Mouse (Mus musculus): Measurements from ENCODE around the gene Zfhx3.
A peak's percentile ranks its signal among the peaks of the same experiment; 100 is the strongest.

Zfhx3 gene

DNA sequence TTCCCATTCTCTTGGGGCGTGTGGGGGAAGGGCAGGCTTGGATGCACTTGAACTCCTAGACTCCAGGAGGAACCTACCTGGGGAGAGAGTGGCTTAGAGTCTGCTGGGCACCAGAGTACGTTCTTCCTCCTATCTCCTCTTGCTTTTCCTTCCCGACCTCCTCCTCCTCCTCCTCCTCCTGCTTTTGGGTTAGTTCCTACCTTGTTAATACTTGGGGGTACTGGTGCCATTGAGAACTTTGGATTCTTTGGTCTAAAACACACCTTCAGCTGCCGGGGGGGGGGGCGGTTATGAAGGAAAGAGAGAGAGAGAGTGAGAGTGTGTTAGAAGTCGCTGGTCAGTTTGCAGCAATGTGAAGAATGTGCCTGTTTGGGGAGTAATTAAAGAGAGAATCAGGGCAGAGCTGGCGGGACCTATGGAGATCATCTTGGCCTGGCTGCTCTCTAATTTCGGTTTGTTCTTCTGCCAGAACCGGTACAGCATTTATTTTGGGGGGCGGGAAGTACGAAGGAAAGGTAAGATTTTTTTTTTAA lies 773.0 kb downstream of the Zfhx3 start:
- no peak for DNase-seq (ENCODE audit: low spot score in 2 of 2)

DNA sequence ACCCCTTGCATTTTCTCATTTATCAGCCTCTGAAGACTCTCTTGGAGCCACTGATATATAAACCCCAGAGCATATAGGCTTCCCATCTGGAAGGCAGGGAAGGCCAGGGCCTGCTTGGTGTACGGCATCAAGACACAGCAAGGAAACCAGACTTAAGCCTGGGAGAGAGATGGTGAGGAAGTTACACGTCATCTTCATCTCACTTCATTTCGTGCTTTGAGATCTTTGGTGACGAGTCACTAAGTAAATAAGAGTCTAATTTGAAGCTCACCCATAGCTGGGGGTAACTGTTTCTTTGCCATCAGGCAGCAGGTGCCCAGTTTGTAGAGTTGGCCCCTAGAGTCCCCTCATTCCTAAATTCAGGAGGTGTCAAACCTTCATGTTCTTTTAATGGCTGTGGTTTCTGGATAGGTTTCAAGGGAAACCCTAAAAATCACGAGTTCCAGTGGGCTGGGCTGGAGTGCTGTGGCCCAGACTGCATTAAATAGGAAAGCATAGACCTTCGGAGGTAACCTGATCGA lies 773.9 kb downstream of the Zfhx3 start:
- no peak for DNase-seq (ENCODE audit: low spot score in 2 of 2)

DNA sequence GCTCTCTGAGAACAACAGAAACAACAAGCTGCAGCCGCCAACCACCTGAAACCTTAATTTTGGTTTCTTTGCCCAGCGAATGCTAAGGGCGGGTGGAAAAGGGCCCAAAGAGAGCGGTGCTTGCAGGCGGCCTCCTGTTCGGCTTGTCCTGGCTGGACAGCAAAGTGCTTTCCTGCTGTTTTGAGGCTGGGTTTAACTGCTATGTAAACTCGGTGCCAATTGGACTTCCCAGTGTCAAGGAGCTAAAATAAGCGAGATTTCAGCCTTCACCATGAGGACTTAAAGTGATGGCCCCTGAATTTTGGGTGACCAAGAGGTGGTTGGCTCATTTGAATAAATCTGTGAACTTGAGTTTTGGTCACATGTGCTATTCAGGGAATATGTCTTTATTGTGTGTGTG lies 775.1 kb downstream of the Zfhx3 start:
- DNase-seq (ENCODE audit: low spot score in 2 of 2), result no peak

DNA sequence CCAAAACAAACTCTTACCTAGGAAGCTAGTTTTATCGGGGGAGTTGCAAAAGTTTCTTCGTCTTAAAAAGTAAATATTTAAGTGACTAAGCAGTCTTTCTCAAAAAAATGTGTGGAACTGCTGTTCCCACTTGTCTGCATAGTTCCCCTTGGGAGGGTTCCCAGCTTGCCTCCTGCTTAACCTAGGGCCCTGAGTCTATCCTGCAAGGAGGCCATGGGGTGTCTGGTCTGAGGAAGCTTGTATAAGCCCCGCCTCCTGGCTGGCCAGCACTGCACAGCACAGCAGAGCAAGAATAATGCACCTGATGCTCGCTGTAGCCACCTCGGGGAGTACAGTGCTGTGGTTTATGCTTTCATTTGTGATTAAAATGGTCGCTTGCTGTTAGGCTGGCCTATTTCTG lies 775.6 kb downstream of the Zfhx3 start:
- DNase-seq (ENCODE audit: low spot score in 2 of 2), result no peak

DNA sequence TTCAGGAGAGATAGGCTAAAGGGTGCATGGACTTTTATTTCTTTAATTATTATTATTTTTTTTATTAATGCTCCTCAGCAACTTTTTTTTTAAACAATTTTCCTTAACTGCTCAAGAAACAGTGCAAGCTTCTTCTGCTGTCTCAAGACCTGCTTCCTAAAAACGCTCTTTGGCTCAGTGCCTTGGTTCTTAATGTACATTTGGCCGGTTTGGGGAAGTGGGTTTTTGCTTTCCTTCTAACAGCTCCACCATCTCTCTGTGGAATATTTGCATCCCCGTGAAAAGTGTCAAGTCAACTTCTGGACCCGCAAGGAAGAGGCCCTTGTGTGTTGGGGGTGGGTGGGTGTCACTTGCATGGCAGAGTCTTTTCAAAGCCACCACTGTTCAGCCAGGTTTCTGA lies 778.4 kb downstream of the Zfhx3 start:
- DNase-seq (ENCODE audit: low spot score in 2 of 2), result no peak

DNA sequence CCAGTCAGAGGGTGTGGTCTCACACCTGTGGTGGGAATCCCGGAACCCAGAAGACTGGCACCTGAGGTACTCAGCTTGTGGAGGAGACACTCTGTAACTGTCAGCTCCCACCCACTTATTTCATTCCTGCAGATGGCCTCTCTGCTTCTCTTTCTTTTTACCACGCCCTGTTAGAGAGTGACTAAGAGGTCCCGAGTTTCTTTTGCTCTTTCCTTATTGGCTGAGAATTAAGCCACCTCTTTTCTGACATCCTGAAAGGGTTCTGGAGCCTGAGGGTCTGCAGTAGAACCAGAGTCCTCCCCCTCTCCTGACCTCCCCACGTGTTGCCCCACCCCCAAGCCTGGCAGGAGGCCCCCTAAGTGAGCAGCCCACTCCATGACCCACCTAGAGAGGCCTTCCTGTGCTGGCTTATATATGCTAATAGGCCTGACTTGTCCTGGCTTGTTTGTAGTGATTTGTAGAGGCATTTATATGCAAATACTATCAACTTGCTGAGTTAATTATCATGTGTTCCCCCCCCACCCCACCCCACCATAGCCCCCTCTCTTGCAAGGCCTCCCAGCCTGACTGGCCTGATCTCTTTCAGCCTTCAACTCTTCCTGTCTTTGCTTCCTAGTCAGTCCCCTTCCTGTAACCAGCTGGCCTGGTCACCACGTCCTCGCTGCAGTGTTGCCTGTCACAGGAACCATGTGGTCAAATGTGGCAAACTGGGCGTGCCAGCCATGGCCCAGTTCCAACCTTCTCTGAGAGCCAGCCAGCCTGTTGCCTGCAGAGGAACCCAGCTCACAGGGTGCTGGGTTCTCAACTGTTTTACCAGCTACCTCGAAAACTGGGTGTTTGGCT lies 780.4 kb downstream of the Zfhx3 start:
- DNase-seq (ENCODE audit: low spot score in 2 of 2), result peak in 1 of 2 experiments; percentile 28

DNA sequence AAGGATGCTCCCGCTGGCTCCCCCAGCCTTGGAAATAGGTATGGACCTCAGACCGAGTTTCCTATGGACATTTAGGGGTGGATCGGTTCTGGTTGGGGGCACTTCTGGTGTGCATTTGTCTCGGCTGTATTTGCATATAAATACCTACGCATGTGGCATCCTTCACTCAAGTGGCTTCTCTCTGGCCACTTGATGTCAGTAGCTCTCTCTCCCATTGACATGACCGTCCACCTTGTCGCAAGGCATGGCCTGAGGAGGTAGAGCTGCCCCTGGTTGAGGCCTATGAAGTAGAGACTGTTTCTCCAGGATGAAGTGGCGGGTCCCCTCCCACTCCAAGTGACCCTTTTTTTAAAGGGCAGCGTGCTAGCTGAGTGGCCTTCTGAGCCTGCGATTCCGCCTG lies 781.2 kb downstream of the Zfhx3 start:
- DNase-seq (ENCODE audit: low spot score in 2 of 2), result no peak

DNA sequence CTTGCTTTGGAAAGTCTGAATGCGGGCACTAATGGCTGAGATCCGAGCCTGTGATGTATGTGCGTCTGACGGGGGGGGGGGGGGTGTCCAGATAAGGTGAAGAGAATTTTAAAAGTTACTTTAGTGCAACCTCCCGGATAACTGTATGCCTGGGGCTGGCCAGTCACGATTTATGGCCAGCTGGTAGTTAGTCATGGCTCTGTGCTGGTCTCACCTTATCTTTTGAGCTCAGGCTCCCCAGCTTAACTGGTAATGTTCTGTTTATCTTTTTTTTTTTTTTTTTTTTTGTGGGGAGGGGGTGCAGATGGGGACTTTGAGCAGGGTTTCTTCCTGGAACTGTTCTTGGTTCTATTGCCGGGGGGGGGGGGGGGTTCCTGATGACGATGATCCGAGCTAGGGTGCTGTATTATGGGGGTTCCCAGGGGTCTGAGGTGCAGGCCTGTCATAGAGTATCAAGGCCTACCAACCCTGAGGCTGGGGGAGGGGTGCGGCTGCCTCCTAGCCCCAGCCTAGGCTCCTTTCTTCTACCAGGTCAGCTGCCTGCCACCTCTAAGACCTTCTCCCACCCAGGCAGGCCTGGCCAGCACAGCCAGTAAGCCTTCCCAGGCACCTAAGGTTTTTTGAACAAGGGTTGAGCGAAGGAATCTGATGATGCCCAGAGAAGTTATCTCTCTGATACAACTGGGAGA lies 782.5 kb downstream of the Zfhx3 start:
- DNase-seq (ENCODE audit: low spot score in 2 of 2), result no peak

DNA sequence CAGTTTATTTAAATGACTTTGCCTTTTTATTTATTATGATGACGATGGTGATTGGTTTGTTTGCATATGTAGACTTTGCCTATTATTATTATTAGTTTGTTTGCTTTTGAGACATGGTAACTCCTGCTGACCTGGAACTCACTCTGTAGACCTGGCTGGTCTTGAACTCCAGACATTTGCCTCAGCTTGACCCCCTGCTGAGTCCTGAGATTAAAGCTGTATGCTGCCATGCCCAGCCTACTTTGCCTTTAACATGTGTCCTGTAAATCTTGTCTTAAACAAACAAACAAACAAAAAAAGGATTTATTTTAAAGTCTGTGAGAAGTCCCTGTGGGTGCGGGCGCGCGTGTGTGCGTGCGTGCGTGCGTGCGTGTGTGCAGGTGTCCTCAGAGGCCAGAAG lies 783.2 kb downstream of the Zfhx3 start:
- no peak for DNase-seq (ENCODE audit: low spot score in 2 of 2)

DNA sequence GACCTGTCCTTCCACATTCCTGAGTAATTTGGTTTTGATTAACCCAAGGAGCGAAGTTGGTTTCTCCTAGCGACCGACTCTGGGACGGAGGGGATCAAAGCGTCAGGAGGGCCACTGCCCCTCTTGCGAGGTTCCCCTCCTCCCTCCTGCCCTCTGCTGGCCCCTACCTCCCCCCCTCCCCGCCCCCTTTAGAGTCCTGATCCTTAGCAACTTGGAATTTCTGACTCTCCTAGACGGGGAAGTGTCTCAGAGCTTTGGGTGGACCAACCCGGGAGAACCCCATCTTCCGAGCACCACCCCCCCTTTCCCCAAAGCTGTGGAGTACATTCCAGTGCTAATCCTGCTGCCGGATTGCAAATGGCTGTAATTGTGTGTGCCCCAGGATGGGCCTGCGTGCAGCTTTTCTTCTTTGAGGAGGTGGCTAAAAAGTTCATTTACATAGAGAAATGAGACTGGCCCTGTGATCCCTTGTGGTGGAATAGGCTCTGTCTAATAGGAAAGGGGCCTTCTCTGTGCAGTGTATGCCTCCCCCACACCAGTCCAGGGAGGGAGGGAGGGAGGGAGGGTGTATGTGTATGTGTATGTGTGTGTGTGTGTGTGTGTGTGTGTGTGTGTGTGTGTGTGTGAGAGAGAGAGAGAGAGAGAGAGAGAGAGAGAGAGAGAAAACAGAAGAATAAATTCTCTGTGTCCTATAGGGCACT lies 784.2 kb downstream of the Zfhx3 start:
- no peak for DNase-seq (ENCODE audit: low spot score in 2 of 2)

DNA sequence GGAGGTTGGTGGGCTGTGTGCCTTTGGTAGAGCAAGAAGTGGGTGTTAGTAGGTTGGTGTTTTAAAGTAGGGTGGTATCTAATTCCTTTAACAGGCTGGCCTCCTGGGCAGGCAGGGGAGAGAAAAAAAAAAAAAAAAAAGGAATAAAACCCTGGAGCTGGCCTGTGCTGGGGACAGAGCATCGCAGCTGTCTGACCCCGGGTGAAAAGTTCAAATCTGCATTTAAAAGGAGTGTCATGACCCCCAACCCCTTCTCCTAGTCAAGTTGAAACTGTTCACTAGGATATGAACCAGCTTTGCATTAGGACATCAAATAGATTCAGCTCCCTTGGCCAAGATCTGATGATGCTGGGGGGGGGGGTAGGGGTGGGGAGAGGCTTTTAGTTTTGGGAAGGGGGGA lies 786.7 kb downstream of the Zfhx3 start:
- DNase-seq (ENCODE audit: low spot score in 2 of 2), result no peak

DNA sequence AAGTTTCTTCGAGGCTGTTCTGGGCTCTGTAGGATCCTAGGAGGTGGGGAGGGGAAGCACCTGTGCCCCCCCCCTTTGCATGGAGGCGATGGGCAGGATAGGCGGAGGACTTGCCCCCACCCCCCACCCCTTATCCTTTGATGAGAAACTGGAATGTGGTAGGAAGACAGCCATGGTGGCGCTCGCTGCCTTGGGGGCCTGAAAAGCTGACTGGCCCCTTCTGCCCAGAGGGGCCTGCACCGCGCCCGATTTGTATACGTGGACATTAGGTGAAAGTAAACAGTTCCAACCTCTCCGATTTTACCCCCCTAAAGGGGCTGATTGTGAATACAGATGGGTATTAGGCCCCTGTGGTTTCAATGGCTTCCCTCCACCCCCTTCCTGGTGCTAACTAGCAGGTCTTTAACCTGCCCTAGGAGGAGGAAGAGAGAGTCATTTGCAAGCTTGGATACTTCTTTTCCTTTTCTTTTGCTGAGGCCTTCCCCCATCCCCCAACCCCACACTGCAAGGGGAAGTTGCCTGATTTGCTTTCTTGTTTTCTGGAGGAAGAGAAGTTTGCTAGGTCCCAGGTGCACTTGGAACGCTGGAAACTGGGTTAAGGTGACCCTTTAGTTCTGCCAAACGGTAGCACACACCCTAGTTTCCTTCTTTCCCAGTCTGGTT lies 787.4 kb downstream of the Zfhx3 start:
- no peak for DNase-seq (ENCODE audit: low spot score in 2 of 2)

DNA sequence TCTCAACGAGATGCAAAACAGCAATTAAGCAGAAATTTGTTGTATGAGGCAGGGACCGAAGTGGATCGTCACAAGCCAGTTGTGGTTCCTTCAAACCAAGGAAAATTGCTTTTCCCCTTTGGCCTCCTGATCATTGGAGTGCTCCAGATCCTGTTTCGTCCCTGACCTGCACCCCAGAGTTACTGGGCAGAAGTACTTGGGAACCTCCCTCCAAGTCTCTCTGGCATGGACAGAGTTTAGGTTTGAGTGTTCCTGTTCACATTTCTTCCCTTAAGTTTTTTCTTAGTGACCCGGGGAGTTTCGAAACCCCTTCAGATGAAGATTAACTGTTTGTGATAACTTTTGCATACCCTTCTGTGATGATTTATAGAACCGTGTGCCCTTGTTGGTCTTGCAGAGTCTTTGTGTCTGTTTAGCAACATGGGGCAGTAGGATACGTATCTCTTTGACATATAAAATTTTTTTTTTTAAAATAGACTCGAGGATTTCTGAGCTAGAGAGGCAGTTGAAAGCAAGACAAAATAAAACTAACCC lies 788.5 kb downstream of the Zfhx3 start:
- DNase-seq (ENCODE audit: low spot score in 2 of 2), result no peak

DNA sequence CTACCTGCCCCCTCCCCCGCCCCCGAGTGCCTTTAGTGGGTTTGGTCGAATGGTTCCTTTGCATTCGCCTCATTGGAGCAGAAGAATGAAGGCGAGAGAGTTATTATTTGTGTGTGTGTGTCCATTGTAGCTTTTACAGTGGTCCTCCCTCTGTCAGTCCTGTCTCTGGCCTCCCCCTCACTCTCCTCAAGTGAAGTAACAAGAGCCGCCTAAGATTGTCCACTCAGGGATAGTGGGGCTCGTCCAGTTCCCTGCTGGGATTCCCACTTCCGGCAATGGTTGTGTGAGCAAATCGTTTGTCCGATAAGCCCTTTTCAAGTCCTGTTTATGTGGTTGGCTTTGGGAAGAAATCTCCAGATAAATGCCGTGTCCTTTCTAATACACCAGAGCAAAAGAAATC lies 790.1 kb downstream of the Zfhx3 start:
- no peak for DNase-seq (ENCODE audit: low spot score in 2 of 2)

DNA sequence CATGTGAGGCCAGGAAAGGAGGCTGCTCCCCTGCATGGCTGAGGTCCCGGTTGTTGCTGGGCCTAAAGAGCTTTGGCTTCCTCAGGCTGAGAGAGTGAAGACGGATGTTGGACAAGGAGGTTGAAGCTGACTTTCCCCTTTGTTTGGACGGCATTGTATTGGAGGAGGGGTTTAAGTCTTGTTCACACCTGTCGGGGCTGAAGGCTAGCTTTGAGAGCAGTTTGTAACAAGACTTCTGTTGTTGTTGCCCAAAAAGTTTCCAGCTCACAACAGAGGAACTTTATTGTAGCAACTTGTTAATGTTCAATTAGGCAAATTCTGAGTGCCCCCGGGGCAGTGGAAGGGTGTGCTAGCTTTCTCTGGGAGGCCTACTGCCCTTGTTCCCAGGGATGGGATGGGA lies 790.9 kb downstream of the Zfhx3 start:
- no peak for DNase-seq (ENCODE audit: low spot score in 2 of 2)

DNA sequence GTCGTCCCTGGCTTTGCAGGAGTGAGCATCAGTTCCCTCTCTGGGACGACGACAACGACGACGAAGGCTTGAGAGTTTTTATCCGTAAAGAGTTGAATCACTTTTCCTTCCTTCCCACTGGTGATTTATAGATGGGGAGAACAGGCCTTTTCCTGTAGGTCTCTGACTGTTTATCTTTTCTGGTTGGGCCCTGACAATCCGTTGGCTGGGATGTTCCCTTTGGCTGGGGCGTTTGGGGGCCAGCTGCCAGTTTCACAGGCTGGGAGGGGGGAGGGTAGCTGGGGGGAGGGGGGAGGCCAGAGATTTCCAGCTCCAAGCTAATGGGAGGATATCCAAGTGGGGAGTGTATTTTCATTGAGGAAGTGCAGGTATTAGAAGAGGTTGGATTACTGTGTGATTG lies 794.0 kb downstream of the Zfhx3 start:
- DNase-seq (ENCODE audit: low spot score in 2 of 2), result no peak

DNA sequence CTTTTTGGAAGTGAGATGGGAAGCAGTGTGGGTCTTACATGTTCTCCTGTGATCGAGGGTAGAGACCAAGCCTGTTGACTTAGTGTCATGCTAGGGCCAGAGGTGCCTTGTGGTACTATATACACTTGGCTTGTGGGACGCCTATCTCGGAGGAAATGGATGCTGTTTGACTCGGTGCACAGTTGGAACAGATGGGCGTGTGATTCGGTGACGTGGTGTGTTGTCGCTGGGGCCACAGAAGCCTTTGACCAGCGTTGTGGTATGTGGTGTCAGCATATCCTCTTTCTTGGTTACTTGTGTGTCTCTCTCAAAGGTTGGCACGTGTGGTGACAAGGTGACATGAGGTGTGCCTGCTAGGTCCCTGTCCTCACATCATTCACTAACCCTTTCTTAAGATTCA lies 795.7 kb downstream of the Zfhx3 start:
- DNase-seq (ENCODE audit: low spot score in 2 of 2), result no peak

DNA sequence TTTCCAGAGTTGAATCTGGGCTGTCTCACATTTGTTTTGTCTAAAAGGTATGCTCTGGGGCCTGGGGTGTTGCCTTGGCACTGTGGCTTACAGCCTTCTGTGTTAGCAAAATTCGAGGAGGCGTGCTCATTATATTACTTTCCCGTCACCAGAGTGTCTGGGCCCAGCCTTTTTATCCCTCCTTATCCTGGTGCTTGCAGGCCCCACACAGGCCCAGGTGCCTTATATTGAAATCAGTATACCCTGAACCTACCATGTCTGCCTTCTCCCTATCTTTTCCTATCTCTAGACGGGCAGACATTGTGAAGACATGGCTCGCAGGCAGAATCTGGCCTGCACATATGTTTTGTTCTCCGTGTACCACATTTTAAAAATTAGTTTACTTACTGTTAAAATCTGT lies 797.1 kb downstream of the Zfhx3 start:
- no peak for DNase-seq (ENCODE audit: low spot score in 2 of 2)

DNA sequence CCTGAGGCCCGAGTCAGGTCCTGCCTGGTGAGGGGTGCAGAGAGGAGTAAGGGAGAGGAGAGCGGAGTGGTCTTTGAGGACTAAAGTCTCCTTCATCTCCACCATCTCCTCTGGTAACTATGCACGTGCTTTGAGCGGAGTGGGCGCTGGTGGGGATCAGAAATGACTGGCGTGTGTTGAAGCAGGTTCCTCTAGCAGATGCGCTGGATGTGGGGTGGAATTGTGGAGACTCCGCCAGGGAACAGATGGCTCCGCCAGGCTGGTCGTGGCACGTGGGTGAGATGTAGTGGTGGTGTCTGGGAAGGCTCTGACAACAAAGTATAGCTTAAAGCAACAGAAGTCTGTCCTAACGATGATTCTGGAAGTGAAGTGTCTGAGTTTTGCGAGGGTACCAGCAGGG lies 798.0 kb downstream of the Zfhx3 start:
- DNase-seq (ENCODE audit: low spot score in 2 of 2), result peak; percentile 89 to 92

DNA sequence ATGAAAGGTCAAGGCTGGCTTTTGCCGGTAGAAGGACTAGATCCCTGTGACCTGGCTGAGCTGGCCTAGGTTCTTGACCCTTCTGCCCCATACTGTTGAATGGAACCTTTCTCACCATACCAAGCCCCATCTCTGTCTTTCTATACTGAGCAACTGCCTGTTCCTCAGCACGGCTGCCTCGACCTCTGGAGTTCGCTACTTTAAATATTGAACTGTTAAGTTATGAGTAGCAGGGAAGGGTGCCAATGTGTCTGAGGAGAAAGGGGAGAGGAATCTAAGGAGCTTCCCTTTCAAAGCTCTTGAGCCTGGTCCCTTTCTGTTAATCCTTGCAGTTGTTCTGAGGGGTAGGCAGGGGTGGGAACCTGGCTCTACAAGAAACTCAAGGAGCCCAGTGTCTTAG lies 799.2 kb downstream of the Zfhx3 start:
- no peak for DNase-seq (ENCODE audit: low spot score in 2 of 2)

DNA sequence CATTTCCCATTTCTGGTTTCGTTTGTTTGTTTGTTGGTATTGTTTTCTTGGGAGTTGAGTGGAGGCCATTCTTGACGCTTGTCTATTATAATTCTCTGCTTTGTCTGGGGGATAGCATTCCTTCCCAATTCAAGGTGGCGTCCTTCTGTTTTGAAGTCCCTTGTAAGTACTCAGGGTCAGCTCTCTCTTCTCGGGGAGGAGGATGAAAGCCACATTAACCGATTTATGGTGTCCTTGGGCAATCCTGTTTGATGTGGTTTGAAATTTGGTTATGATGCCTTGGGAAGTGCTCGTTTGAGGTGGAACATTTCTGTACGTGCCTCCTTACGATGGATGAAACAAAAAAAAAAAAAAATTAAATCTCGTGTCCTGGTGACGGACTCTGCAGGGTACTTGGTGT lies 800.0 kb downstream of the Zfhx3 start:
- DNase-seq (ENCODE audit: low spot score in 2 of 2), result no peak

DNA sequence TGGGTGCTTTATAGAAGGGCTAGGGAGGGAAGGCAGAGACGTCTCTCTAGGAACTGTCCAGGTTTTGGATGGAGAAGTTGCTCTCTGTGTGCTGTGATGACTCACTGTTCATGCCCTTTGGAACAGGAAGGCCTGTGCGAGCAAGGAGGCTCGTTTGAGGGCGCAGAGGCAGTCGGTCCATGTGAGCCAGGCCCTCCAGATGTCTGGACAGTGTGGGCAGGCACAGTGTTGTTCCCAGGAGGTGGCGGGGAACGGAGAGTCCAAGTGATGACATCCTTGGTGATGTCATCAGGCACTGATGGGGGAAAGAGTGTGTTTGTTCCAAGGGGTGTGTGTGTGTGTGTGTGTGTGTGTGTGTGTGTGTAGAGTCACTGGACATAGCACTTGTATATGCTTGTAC lies 800.8 kb downstream of the Zfhx3 start:
- DNase-seq (ENCODE audit: low spot score in 2 of 2), result no peak

Data from frontal cortex, postnatal 36 days (tissue).